Mouse (Mus musculus) lung, embryonic 15.5 days (tissue): ENCODE results near the gene Fgfr2. TPM values are rescaled to one million over a fixed set of nuclear protein-coding genes. Genes with fewer than 3 reads are reported as not detected.

Source experiments
- ATAC-seq: fragments of 200-750 bp; cut with Nextera tagmentation; 2 replicates; pipeline ENCODE4 v1.8.0; 2017; ENCODE audit warnings: moderate number of reproducible peaks, borderline replicate concordance; ENCODE audit not compliant: low FRiP score, low TSS enrichment; ENCODE audit errors: extremely low read depth
- H3K27ac ChIP-seq: fragments of 300-500 bp; sonication (generic); 2 replicates; pipeline ENCODE4 v1.5.1; 2015; ENCODE audit warnings: moderate library complexity, mild to moderate bottlenecking, inconsistent platforms
- H3K27me3 ChIP-seq: fragments of 300-500 bp; sonication (generic); 2 replicates; pipeline ENCODE4 v1.6.1; 2015; ENCODE audit warnings: inconsistent platforms
- H3K36me3 ChIP-seq: fragments of 300-500 bp; sonication (generic); 2 replicates; pipeline ENCODE4 v1.6.1; 2015; ENCODE audit warnings: inconsistent platforms
- H3K4me1 ChIP-seq: fragments of 300-500 bp; sonication (generic); 2 replicates; pipeline ENCODE4 v1.6.1; 2015; ENCODE audit warnings: inconsistent platforms
- H3K4me2 ChIP-seq: fragments of 300-500 bp; sonication (generic); 2 replicates; pipeline ENCODE4 v1.6.1; 2015; ENCODE audit warnings: inconsistent platforms, mild to moderate bottlenecking, moderate library complexity
- H3K4me3 ChIP-seq: fragments of 300-500 bp; sonication (generic); 2 replicates; pipeline ENCODE4 v1.5.1; 2015; ENCODE audit warnings: mild to moderate bottlenecking, inconsistent platforms
- H3K9ac ChIP-seq: fragments of 300-500 bp; sonication (generic); 2 replicates; pipeline ENCODE4 v1.6.1; 2015; ENCODE audit warnings: inconsistent platforms
- H3K9me3 ChIP-seq: fragments of 300-500 bp; sonication (generic); 2 replicates; pipeline ENCODE4 v1.6.1; 2016; ENCODE audit warnings: inconsistent platforms
- WGBS: fragments of 180-500 bp; shearing (Covaris S2); methylation state at CpG from one replicate; pipeline ENCODE4 v1.1.7; 2015; 5-methylcytosine and 5-hydroxymethylcytosine counted together
- polyA plus RNA-seq: library from polyadenylated mRNA; unstranded; fragments of >200 nt; fragmentation: Nextera tagmentation; extraction: Ambion mirVana; gene quantifications from 2 replicates; pipeline ENCODE4 v1.2.1, GENCODE M21; 2015

The Fgfr2 gene
- polyA plus RNA-seq, 1 experiment from 2014 or later = 160 TPM

DNA sequence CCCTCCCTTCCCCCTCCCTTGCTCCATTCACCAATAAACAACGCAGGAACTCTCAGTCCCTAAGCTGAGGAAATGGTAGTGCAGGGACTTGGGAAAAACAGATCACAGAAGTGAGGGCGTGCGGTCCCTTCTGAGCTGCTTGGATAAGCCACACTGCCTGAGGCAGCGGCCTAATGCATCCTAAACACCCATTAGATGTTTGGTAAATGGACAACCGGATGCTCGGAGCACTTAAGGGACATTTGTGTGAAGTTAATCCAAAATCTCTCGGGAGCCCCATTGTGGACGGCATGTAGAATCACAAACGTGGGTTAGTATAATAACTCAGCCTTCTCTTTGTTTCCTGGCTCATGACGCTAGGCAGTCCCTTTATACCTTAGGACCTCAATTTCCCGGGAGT lies 791.0 kb downstream of the Fgfr2 start:
- no peaks in the 10 kb centered on the region for H3K36me3 ChIP-seq
- peaks cover 24% of the 10 kb centered on the region for H3K4me1 ChIP-seq
- H3K9me3 ChIP-seq = no peaks in the 10 kb centered on the region
- H3K4me3 ChIP-seq = no peak overlapping the region
- WGBS = 41% methylated on average over 11 of the region's 11 CpGs
- no peak overlapping the region for H3K4me2 ChIP-seq
- peak overlapping the region; percentile 51 for H3K27ac ChIP-seq
- ATAC-seq = peak; percentile 17; the same call in 1 of the 2 replicates
- H3K27me3 ChIP-seq = no peaks in the 10 kb centered on the region
- no peak overlapping the region for H3K9ac ChIP-seq

DNA sequence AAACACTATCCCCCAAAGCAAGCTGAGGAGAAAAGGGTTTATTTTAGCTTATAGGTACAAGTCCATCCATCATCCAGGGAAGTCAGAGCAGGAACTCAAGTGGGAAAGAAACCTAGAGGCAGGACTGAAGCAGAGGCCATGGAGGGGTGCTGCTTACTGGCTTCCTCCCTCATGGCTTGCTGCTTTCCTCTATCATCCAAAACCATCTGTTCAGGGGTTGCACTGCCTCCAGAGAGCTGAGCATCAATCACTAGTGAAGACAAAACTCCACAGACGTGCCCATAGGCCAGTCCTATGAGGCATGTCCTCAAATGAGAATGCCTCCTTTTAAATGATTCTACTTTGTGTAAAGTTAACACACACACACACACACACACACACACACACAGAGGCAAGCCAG lies 793.0 kb downstream of the Fgfr2 start:
- Histone ChIP-seq H3K4me2 (no peak overlapping the region), H3K27me3 (no peaks in the 10 kb centered on the region), H3K9me3 (no peaks in the 10 kb centered on the region), H3K9ac (no peak overlapping the region), H3K4me1 (peaks cover 25% of the 10 kb centered on the region), H3K36me3 (no peaks in the 10 kb centered on the region), H3K4me3 (no peak overlapping the region), H3K27ac (no peak overlapping the region)
- 62% methylated on average over 1 of the region's 1 CpGs for WGBS
- ATAC-seq = no peak

DNA sequence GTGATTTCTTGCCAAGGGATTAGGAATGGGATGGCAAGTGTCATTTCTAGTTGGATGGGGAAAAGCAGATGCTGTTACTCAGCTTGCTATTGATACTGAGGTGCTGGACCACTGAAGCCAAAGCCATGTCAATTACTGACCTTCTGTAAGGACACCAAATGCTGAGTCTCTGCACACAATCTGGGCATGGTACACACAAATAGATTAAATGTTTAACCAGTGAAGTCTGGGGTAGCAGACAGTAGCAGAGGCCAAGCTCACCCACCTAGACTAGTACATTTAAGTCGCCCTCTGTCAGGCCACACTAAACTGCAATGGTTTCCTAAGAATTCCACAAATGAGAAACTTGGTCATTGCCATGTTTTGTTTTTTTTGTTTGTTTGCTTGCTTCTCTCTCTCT lies 794.5 kb downstream of the Fgfr2 start:
- no peak overlapping the region for H3K4me2 ChIP-seq
- H3K36me3 ChIP-seq = no peaks in the 10 kb centered on the region
- 90% methylated on average over 1 of the region's 1 CpGs for WGBS

DNA sequence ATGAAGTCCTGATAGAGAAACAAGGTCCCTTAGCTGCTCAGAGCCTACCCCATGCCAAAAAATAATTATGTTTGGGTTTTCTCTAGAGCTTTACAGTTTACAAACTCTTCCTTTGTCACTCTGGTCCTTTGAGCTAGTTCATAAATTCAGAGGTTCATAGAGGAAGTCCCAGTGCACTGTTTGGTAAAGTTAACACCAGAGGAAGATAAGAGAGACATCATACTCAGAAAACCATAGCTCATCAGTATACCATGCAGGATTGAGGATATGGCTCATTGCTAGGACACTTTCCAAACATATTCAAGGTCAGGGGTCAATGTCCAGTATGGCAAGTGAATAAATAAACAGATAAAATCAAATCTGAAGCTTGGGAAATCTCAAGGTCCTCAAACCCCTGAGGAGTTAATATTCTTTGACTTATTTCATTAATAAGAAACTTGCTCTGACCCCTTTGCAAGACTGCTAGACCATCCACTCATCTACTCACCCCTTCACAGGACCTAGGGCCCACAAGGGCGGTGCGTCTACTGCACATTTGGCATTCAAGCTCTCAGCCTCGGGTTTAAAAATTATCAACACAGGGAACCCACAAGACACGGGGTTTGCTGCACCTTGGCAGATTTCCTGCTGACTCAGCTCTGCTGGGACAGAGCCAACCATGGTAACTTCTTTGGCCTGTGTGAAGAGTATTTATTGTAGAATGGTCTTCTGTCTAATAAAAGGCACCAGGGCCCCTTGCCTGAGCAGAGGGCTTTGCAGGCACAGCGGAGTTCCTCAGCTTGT lies 797.4 kb downstream of the Fgfr2 start:
- Histone ChIP-seq H3K27me3 (no peaks in the 10 kb centered on the region), H3K4me2 (no peak overlapping the region), H3K9ac (no peak overlapping the region), H3K27ac (peak overlapping the region; percentile 2), H3K4me3 (no peak overlapping the region), H3K4me1 (peaks cover 29% of the 10 kb centered on the region), H3K36me3 (no peaks in the 10 kb centered on the region), H3K9me3 (no peaks in the 10 kb centered on the region)
- peak; percentile 43; the same call in 1 of the 2 replicates for ATAC-seq
- 20% methylated on average over 5 of the region's 5 CpGs for WGBS

More for the DNA sequence above, 794.5 kb downstream of the Fgfr2 start:
- no peak for ATAC-seq
- Histone ChIP-seq H3K9ac (no peak overlapping the region), H3K27ac (no peak overlapping the region), H3K4me3 (no peak overlapping the region), H3K4me1 (peaks cover 36% of the 10 kb centered on the region), H3K27me3 (no peaks in the 10 kb centered on the region), H3K9me3 (no peaks in the 10 kb centered on the region)

DNA sequence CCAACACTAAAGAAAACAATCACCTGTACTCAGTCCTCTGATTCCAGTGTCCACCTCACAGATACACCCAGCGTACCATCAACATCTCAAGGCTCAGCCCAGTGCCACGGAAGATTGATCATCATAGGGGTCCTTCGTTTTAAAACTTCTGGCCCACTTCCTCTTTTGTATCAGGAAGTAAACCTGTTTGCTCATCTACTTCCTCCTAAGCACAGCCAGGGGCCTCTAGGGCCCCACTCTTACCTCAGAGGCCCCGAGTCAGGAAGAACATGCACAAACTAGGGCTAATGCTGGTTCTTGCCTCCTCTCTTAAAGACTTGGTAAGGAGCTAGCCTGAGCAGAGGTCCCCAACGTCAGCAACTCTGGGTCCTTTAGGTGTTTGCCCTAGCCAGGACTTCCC lies 799.7 kb downstream of the Fgfr2 start:
- Histone ChIP-seq H3K36me3 (no peaks in the 10 kb centered on the region), H3K27me3 (no peaks in the 10 kb centered on the region), H3K27ac (peak overlapping the region; percentile 36; the same call in 1 of the 2 replicates), H3K4me2 (no peak overlapping the region), H3K4me1 (peaks cover 30% of the 10 kb centered on the region), H3K9ac (no peak overlapping the region), H3K4me3 (no peak overlapping the region), H3K9me3 (no peaks in the 10 kb centered on the region)
- 59% methylated on average over 5 of the region's 5 CpGs for WGBS
- ATAC-seq = no peak

DNA sequence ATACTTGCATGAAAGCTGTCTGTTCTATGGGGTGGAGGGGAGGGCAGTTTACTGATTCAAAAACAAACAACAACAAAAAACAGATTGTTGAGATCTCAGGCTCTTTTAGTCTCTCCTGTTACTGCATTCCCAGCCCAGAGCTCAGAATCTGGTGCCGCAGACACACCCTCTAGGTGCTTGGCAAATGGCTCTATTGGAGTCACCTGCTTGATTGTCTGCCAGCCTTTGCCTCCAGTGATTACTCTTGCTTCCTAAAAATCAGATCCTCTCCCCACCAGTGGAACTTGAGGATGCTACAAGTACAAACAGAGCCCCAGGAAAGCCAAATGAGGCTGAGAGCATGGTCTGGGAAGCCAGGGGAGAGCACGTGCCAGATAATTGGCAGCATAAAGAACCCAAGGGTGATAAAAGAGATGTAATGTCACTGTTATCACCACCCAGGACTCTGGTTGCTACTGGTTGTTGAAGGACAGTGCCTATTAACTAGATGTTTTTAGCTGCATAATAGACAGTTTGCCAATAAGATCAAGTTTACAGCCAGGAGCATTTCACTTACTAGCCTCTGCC lies 801.7 kb downstream of the Fgfr2 start:
- Histone ChIP-seq H3K9ac (no peak overlapping the region), H3K9me3 (no peaks in the 10 kb centered on the region), H3K27ac (no peak overlapping the region), H3K4me2 (no peak overlapping the region), H3K36me3 (no peaks in the 10 kb centered on the region), H3K4me3 (no peak overlapping the region), H3K4me1 (peaks cover 40% of the 10 kb centered on the region), H3K27me3 (no peaks in the 10 kb centered on the region)
- 72% methylated on average over 2 of the region's 2 CpGs for WGBS
- no peak for ATAC-seq

DNA sequence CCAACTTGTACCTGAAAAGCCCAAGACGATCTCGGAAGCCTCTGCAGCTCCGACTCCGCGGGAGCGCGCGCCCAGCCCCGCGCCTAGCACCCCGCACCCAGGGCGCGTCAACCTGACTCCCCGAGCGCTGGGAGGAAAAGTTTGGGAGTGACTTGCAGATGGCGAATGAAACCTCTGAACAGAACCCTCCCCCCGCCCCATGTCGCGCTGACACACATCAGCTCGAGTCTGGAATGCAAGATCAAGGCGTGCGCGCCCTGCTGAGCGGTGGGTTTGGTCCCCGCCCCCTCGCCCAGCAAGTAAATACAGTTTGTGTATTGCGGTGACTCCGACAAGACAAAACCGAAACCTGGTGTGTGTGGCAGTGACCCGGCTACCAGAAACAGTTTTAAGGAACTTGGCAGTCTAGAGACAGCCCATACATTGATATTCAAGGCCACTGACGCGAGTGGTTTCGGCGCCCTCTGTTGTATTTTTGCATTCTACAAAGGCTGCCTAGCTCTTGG lies 806.1 kb downstream of the Fgfr2 start, which contains the start of gene Chst15:
Gene Chst15 (minus strand): TSS at position 193 of the 506 bp plus-strand sequence.
- Histone ChIP-seq H3K9ac (peak within 1 kb of the TSS; percentile 79), H3K4me3 (peak within 1 kb of the TSS; percentile 91), H3K36me3 (no peaks in the 10 kb centered on the region), H3K4me1 (peaks cover 45% of the 10 kb centered on the region), H3K4me2 (peak within 1 kb of the TSS; percentile 88), H3K27me3 (no peaks in the 10 kb centered on the region), H3K27ac (peak within 1 kb of the TSS; percentile 87), H3K9me3 (no peaks in the 10 kb centered on the region)
- ATAC-seq = peak; percentile 53
- WGBS = under 1% methylated on average over 34 of the region's 34 CpGs

DNA sequence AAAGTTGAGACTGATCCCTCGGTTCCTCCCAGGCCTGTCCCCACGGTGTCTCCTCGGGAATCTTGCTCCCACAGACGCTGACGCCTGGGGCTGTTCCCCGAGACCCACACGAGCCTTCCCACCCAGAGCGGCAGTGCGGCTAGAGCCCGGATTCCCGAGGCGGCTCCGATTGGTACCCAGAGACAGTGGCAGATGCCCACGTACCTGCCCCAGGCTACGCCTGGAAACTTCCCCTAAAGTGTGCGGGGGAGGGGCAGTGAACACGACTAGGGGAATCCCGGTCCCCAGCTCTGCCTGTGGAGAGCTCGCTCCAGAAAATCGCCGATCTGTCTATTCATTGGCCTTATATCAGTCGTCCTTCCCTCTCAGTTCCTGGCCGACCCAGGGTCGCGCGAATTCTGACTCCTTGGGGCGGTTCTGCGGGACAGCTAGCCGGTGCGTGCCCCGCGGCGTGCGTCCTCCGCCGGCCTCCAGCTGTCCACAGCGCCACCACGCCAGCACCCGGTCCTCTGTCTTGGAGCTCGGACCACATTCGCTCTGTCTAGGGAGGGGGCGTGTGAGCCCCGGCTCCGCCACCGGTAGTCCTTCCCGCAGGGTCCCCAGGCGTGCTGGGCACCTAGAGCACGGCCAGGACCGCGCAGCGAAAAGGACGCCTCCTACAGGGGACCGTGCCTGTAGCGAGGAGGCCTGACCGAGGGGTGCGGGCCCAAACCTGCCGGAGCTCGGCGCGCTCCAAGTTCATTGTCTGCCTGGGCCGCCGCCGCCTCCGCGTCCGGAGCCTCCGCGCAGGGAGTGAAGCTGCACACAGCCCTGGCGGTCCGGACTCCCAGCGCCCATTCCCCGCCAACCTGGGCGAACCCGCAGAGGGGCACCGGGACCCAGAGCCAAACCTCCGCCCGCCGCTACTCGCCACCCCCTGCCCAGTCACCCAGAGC lies 806.8 kb downstream of the Fgfr2 start:
- Histone ChIP-seq H3K4me1 (peaks cover 50% of the 10 kb centered on the region), H3K9ac (peak overlapping the region; percentile 79), H3K4me2 (peak overlapping the region; percentile 88), H3K4me3 (peak overlapping the region; percentile 91), H3K36me3 (no peaks in the 10 kb centered on the region), H3K9me3 (no peaks in the 10 kb centered on the region), H3K27me3 (no peaks in the 10 kb centered on the region), H3K27ac (peak overlapping the region; percentile 87)
- under 1% methylated on average over 74 of the region's 79 CpGs for WGBS
- peak; percentile 80 for ATAC-seq

DNA sequence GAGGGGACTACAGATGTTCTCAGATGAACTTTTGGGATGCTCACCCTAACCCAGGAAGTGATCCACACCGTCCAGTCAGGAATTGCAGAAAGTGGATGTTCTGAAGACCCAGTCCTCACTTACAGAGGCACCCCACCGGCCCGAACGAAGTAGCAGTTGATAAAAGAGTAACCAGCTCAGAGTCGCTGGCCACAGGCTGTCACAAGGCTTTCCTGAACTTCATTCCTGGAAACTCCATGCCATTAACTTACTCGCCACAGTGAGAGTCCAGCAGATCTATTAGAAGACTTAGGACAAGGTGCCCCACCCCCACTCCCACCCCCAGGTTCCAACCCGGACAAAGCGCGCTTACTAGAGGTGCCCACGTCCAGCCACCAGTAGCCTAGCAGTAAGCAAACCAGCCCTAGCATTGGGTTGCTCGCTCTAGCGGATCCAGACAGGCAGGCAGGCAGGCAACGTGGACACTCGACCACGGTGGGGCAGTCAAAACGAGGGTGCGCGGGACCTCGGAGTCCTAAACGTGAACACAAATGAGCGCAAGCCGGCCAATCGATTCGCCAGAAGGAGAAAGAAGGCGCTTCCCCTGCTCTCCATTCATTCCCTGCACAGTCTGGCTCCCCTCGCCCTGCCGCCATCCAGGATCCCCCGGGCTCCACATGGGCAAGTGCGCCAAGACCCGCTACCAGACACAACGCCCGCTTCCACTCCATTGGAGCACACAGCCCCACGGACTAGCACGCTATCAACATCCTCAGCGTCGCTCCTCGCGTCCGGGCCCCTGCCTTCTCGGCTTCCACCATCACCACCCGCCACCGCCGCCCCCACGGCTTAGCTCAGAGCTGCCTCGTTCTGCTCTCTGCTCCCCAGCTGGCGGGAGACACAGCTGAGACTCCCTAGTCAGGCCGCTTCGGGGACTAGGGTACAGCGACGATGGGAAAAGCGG lies 807.7 kb downstream of the Fgfr2 start:
- peak; percentile 58; the same call in 1 of the 2 replicates for ATAC-seq
- no peaks in the 10 kb centered on the region for H3K9me3 ChIP-seq
- peak overlapping the region; percentile 88 for H3K4me2 ChIP-seq
- no peaks in the 10 kb centered on the region for H3K36me3 ChIP-seq
- peaks cover 54% of the 10 kb centered on the region for H3K4me1 ChIP-seq
- H3K27ac ChIP-seq = peak overlapping the region; percentile 87
- H3K27me3 ChIP-seq = no peaks in the 10 kb centered on the region
- whole genome bisulfite sequencing = 2% methylated on average over 51 of the region's 51 CpGs
- peak overlapping the region; percentile 79 for H3K9ac ChIP-seq
- peak overlapping the region; percentile 91 for H3K4me3 ChIP-seq

DNA sequence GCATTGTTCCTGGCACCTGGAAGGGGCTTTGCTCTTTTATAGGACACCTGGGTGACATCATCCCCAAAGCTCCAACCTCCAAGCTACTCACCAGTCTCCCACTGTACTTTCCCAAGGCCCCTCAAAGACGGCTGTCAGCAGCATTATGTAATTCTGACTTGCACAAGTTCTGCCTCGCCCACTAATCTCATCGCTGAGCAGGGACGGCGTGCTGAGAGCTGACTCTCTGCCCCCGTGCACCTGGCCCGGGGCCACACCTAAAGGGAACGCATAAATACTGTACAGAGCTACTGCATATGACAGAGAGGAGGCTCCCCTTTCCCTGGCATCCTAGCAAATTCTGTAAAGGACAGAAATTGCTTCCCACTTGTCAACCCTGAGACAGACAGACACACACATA lies 810.8 kb downstream of the Fgfr2 start:
- H3K9ac ChIP-seq = no peak overlapping the region
- no peak for ATAC-seq
- no peaks in the 10 kb centered on the region for H3K9me3 ChIP-seq
- WGBS = 59% methylated on average over 8 of the region's 8 CpGs
- no peaks in the 10 kb centered on the region for H3K27me3 ChIP-seq
- H3K4me3 ChIP-seq = no peak overlapping the region
- no peak overlapping the region for H3K27ac ChIP-seq
- no peak overlapping the region for H3K4me2 ChIP-seq
- peaks cover 70% of the 10 kb centered on the region for H3K4me1 ChIP-seq
- no peaks in the 10 kb centered on the region for H3K36me3 ChIP-seq
